In genomic region chrX:8192640-8193418, GRCm38 (mm10) we compare ENCODE assay signal across 8 mouse cellular contexts. TPM values are rescaled to one million over a fixed set of nuclear protein-coding genes. Genes with fewer than 3 reads are reported as not detected.
DNase-seq lines count a peak whose midpoint lies in the region; ATAC-seq lines count a peak whose summit lies in the region.

No protein-coding gene starts in this region.

- H3K27ac ChIP-seq in forebrain, embryonic 10.5 days = peak overlapping the region; percentile 88
- peak overlapping the region; percentile 45 for H3K27ac ChIP-seq in heart, embryonic 15.5 days
- peak overlapping the region; percentile 84 for H3K27ac ChIP-seq in liver, embryonic 13.5 days
- no peak overlapping the region for H3K27ac ChIP-seq in stomach, embryonic 14.5 days (ENCODE audit: low read length)

- peak overlapping the region; percentile 71 for H3K4me2 ChIP-seq in heart, embryonic 15.5 days
- peak overlapping the region; percentile 79 for H3K4me2 ChIP-seq in liver, embryonic 13.5 days
- H3K4me2 ChIP-seq in stomach, embryonic 14.5 days (replicated peaks; ENCODE audit: low read depth, low read length) = peak overlapping the region; percentile 51

- H3K27me3 ChIP-seq in forebrain, embryonic 10.5 days (ENCODE audit: poor library complexity, severe bottlenecking) = no peaks in the 10 kb centered on the region
- no peaks in the 10 kb centered on the region for H3K27me3 ChIP-seq in heart, embryonic 15.5 days
- H3K27me3 ChIP-seq in liver, embryonic 13.5 days = no peaks in the 10 kb centered on the region
- H3K27me3 ChIP-seq in stomach, embryonic 14.5 days (ENCODE audit: control insufficient read depth, insufficient read depth, low read length) = no peaks in the 10 kb centered on the region

- WGBS in forebrain, embryonic 10.5 days = 15% methylated on average over 38 of the region's 38 CpGs
- 14% methylated on average over 38 of the region's 38 CpGs for WGBS in heart, embryonic 15.5 days
- 13% methylated on average over 38 of the region's 38 CpGs for WGBS in liver, embryonic 13.5 days (ENCODE audit: insufficient replicate concordance)
- 20% methylated on average over 38 of the region's 38 CpGs for WGBS in stomach, embryonic 14.5 days

- H3K9ac ChIP-seq in heart, embryonic 15.5 days = peak overlapping the region; percentile 66
- H3K9ac ChIP-seq in liver, embryonic 13.5 days = peak overlapping the region; percentile 82
- H3K9ac ChIP-seq in stomach, embryonic 14.5 days (replicated peaks; ENCODE audit: low read depth, low read length) = peak overlapping the region; percentile 36

- peak; percentile 96 for ATAC-seq in heart, embryonic 15.5 days (replicated peaks; ENCODE audit: insufficient number of reproducible peaks, insufficient read depth, low FRiP score, low read depth)
- ATAC-seq in liver, embryonic 13.5 days (ENCODE audit: low read depth) = peak; percentile 100
- ATAC-seq in stomach, embryonic 14.5 days (ENCODE audit: insufficient number of reproducible peaks, insufficient read depth, low FRiP score, low read depth) = peak; percentile 97

- H3K4me1 ChIP-seq in forebrain, embryonic 10.5 days = no peaks in the 10 kb centered on the region
- H3K4me1 ChIP-seq in heart, embryonic 15.5 days (replicated peaks) = peaks cover 5% of the 10 kb centered on the region; the same call in 1 of the 2 replicates
- H3K4me1 ChIP-seq in liver, embryonic 13.5 days (replicated peaks) = peaks cover 16% of the 10 kb centered on the region
- no peaks in the 10 kb centered on the region for H3K4me1 ChIP-seq in stomach, embryonic 14.5 days (ENCODE audit: control insufficient read depth, insufficient read depth, low read length)

- DNase-seq in CD8-positive naive resting alpha-beta T cell, adult 2 months (ENCODE audit: low read depth in 2 of 2, low spot score in 2 of 2) = peak; percentile 60 to 64
- DNase-seq in c-Kit-negative CD71-positive TER-119-positive erythroid progenitor cells, embryonic 14.5 days (ENCODE audit: low read depth, low spot score) = peak; percentile 71
- DNase-seq in forebrain, embryonic 10.5 days (ENCODE audit: extremely low spot score, low spot score) = peak; percentile 77
- DNase-seq in kidney, postnatal 25 days = peak; percentile 81 to 93
- DNase-seq in liver, embryonic 13.5 days = peak; percentile 81
- DNase-seq in natural killer cell, adult 2 months (ENCODE audit: low spot score in 2 of 2) = peak; percentile 60 to 63

- no peaks in the 10 kb centered on the region for H3K36me3 ChIP-seq in forebrain, embryonic 10.5 days (replicated peaks)
- no peaks in the 10 kb centered on the region for H3K36me3 ChIP-seq in heart, embryonic 15.5 days
- H3K36me3 ChIP-seq in liver, embryonic 13.5 days = peaks cover 4% of the 10 kb centered on the region; the same call in 1 of the 2 replicates
- no peaks in the 10 kb centered on the region for H3K36me3 ChIP-seq in stomach, embryonic 14.5 days (ENCODE audit: control insufficient read depth, insufficient read depth, low read length)

- H3K9me3 ChIP-seq in forebrain, embryonic 10.5 days = no peaks in the 10 kb centered on the region
- H3K9me3 ChIP-seq in heart, embryonic 15.5 days (replicated peaks) = no peaks in the 10 kb centered on the region
- no peaks in the 10 kb centered on the region for H3K9me3 ChIP-seq in liver, embryonic 13.5 days (replicated peaks)
- H3K9me3 ChIP-seq in stomach, embryonic 14.5 days (ENCODE audit: control insufficient read depth, low read depth, low read length) = no peaks in the 10 kb centered on the region

- H3K4me3 ChIP-seq in forebrain, embryonic 10.5 days = peak overlapping the region; percentile 58
- H3K4me3 ChIP-seq in heart, embryonic 15.5 days = peak overlapping the region; percentile 67
- H3K4me3 ChIP-seq in liver, embryonic 13.5 days (replicated peaks) = peak overlapping the region; percentile 73
- peak overlapping the region; percentile 43 for H3K4me3 ChIP-seq in stomach, embryonic 14.5 days (ENCODE audit: low read depth, low read length)

RNA-seq across cellular contexts. Expression of gene Ebp, which starts 0.5 kb away (rescaled TPM):
- 27.7 and 30.9 TPM in 2 replicates for polyA plus RNA-seq in forebrain, embryonic 10.5 days (2016; fragmentation: Nextera tagmentation; extraction: Ambion mirVana)
- 27.9 and 30.8 TPM in 2 replicates for polyA plus RNA-seq in heart, embryonic 15.5 days (2015; fragmentation: Nextera tagmentation; extraction: Ambion mirVana)
- 61.8 and 64.4 TPM in 2 replicates for polyA plus RNA-seq in liver, embryonic 13.5 days (2015; fragmentation: Nextera tagmentation; extraction: Ambion mirVana)
- 38.5 and 41.1 TPM in 2 replicates for polyA plus RNA-seq in stomach, embryonic 14.5 days (2014; fragmentation: Nextera tagmentation; extraction: Ambion mirVana)

RNA-seq across cellular contexts. Expression of gene Porcn, which starts 13.5 kb away (rescaled TPM):
- 12.1 and 12.8 TPM in 2 replicates for polyA plus RNA-seq in forebrain, embryonic 10.5 days (2016; fragmentation: Nextera tagmentation; extraction: Ambion mirVana)
- polyA plus RNA-seq in heart, embryonic 15.5 days (2015; fragmentation: Nextera tagmentation; extraction: Ambion mirVana) = 2.6 and 4.7 TPM in 2 replicates
- 0.88 and 1.1 TPM in 2 replicates for polyA plus RNA-seq in liver, embryonic 13.5 days (2015; fragmentation: Nextera tagmentation; extraction: Ambion mirVana)
- polyA plus RNA-seq in stomach, embryonic 14.5 days (2014; fragmentation: Nextera tagmentation; extraction: Ambion mirVana) = 14.7 and 16.9 TPM in 2 replicates

RNA-seq across cellular contexts. Expression of gene Tbc1d25, which starts 16.8 kb away (rescaled TPM):
- polyA plus RNA-seq in forebrain, embryonic 10.5 days (2016; fragmentation: Nextera tagmentation; extraction: Ambion mirVana) = 9.8 and 10.4 TPM in 2 replicates
- 10.1 and 12.2 TPM in 2 replicates for polyA plus RNA-seq in heart, embryonic 15.5 days (2015; fragmentation: Nextera tagmentation; extraction: Ambion mirVana)
- polyA plus RNA-seq in liver, embryonic 13.5 days (2015; fragmentation: Nextera tagmentation; extraction: Ambion mirVana) = 4.9 and 5.0 TPM in 2 replicates
- 12.6 and 14.6 TPM in 2 replicates for polyA plus RNA-seq in stomach, embryonic 14.5 days (2014; fragmentation: Nextera tagmentation; extraction: Ambion mirVana)

RNA-seq across cellular contexts. Expression of gene Rbm3, which starts 47.1 kb away (rescaled TPM):
- 465 and 505 TPM in 2 replicates for polyA plus RNA-seq in forebrain, embryonic 10.5 days (2016; fragmentation: Nextera tagmentation; extraction: Ambion mirVana)
- polyA plus RNA-seq in heart, embryonic 15.5 days (2015; fragmentation: Nextera tagmentation; extraction: Ambion mirVana) = 288 and 296 TPM in 2 replicates
- 328 and 361 TPM in 2 replicates for polyA plus RNA-seq in liver, embryonic 13.5 days (2015; fragmentation: Nextera tagmentation; extraction: Ambion mirVana)
- polyA plus RNA-seq in stomach, embryonic 14.5 days (2014; fragmentation: Nextera tagmentation; extraction: Ambion mirVana) = 494 and 570 TPM in 2 replicates

RNA-seq across cellular contexts. Expression of gene Ftsj1, which starts 59.4 kb away (rescaled TPM):
- 47.9 and 48.9 TPM in 2 replicates for polyA plus RNA-seq in forebrain, embryonic 10.5 days (2016; fragmentation: Nextera tagmentation; extraction: Ambion mirVana)
- polyA plus RNA-seq in heart, embryonic 15.5 days (2015; fragmentation: Nextera tagmentation; extraction: Ambion mirVana) = 20.8 and 29.6 TPM in 2 replicates
- 40.1 and 41.9 TPM in 2 replicates for polyA plus RNA-seq in liver, embryonic 13.5 days (2015; fragmentation: Nextera tagmentation; extraction: Ambion mirVana)
- polyA plus RNA-seq in stomach, embryonic 14.5 days (2014; fragmentation: Nextera tagmentation; extraction: Ambion mirVana) = 41.5 and 47.9 TPM in 2 replicates
